Comparison of ENCODE assay signal across 10 mouse cellular contexts in genomic region chr9:40638394-40639049, GRCm38 (mm10). TPM values are rescaled to one million over a fixed set of nuclear protein-coding genes. Genes with fewer than 3 reads are reported as not detected.
DNase-seq lines count a peak whose midpoint lies in the region; ATAC-seq and TF ChIP-seq lines count a peak whose summit lies in the region.
"Had no signal": no experiment of that assay in that cellular context is flagged by ENCODE, and none has a peak within 500 bp of the region (broad histone marks: within the 10 kb centered on the region; RNA-seq: fewer than 3 reads in every experiment).

No protein-coding gene starts in this region.

- no peak overlapping the region for H3K27ac ChIP-seq in lung, embryonic 14.5 days (ENCODE audit: low read depth)
- H3K27ac ChIP-seq in brown adipose tissue, adult 24 weeks (replicated peaks; ENCODE audit: low read depth, low read length), result no peak overlapping the region
- H3K27ac ChIP-seq in forebrain, embryonic 12.5 days, result peak overlapping the region; percentile 93
- peak overlapping the region; percentile 78 for H3K27ac ChIP-seq in hindbrain, embryonic 16.5 days (ENCODE audit: low read depth, low read length)
- no peak overlapping the region for H3K27ac ChIP-seq in liver, embryonic 11.5 days (ENCODE audit: low read depth, low read length)
- peak overlapping the region; percentile 75 for H3K27ac ChIP-seq in neural tube, embryonic 12.5 days

- peak; percentile 65 for DNase-seq in lung, embryonic 14.5 days
- DNase-seq in lung, adult 18-20 months, result no peak
- peak; percentile 46 for DNase-seq in liver, embryonic 11.5 days (ENCODE audit: low spot score)

- peak overlapping the region; percentile 72 for H3K4me2 ChIP-seq in lung, embryonic 14.5 days
- peak overlapping the region; percentile 59 for H3K4me2 ChIP-seq in forebrain, embryonic 12.5 days
- H3K4me2 ChIP-seq in hindbrain, embryonic 16.5 days (ENCODE audit: low read length), result peak overlapping the region; percentile 69
- H3K4me2 ChIP-seq in liver, embryonic 11.5 days, result peak overlapping the region; percentile 77
- H3K4me2 ChIP-seq in neural tube, embryonic 12.5 days (replicated peaks), result peak overlapping the region; percentile 63

- no peaks in the 10 kb centered on the region for H3K9me3 ChIP-seq in lung, embryonic 14.5 days (ENCODE audit: low read depth, low read length)
- H3K9me3 ChIP-seq in forebrain, embryonic 12.5 days, result no peaks in the 10 kb centered on the region
- no peaks in the 10 kb centered on the region for H3K9me3 ChIP-seq in hindbrain, embryonic 16.5 days (ENCODE audit: control insufficient read depth, low read length)
- H3K9me3 ChIP-seq in liver, embryonic 11.5 days (ENCODE audit: control insufficient read depth, low read length), result no peaks in the 10 kb centered on the region
- H3K9me3 ChIP-seq in neural tube, embryonic 12.5 days, result no peaks in the 10 kb centered on the region

- ATAC-seq in lung, embryonic 14.5 days (ENCODE audit: insufficient read depth), result peak; percentile 25
- peak; percentile 95 for ATAC-seq in forebrain, embryonic 12.5 days (ENCODE audit: low FRiP score)
- ATAC-seq in hindbrain, embryonic 16.5 days, result peak; percentile 84
- ATAC-seq in liver, embryonic 11.5 days (replicated peaks; ENCODE audit: low FRiP score), result peak; percentile 31; the same call in 1 of the 2 replicates
- ATAC-seq in neural tube, embryonic 12.5 days (ENCODE audit: low FRiP score, low read depth), result peak; percentile 90
- ATAC-seq in granulocyte monocyte progenitor cell, adult 5-6 weeks (replicated peaks; ENCODE audit: poor library complexity, severe bottlenecking), result no peak
- ATAC-seq: Patski had no signal

- no peaks in the 10 kb centered on the region for H3K27me3 ChIP-seq in lung, embryonic 14.5 days (ENCODE audit: insufficient read depth, low read length)
- H3K27me3 ChIP-seq in forebrain, embryonic 12.5 days, result peaks cover 8% of the 10 kb centered on the region
- no peaks in the 10 kb centered on the region for H3K27me3 ChIP-seq in hindbrain, embryonic 16.5 days (replicated peaks; ENCODE audit: control insufficient read depth, insufficient read depth, low read length)
- no peaks in the 10 kb centered on the region for H3K27me3 ChIP-seq in liver, embryonic 11.5 days (replicated peaks; ENCODE audit: control insufficient read depth, insufficient read depth, low read length)
- H3K27me3 ChIP-seq in neural tube, embryonic 12.5 days (replicated peaks), result no peaks in the 10 kb centered on the region

- WGBS in lung, embryonic 14.5 days, result 4% methylated on average over 14 of the region's 14 CpGs
- WGBS in forebrain, embryonic 12.5 days, result 3% methylated on average over 14 of the region's 14 CpGs
- 2% methylated on average over 14 of the region's 14 CpGs for WGBS in hindbrain, embryonic 16.5 days
- 7% methylated on average over 14 of the region's 14 CpGs for WGBS in liver, embryonic 11.5 days
- 2% methylated on average over 14 of the region's 14 CpGs for WGBS in neural tube, embryonic 12.5 days

- H3K36me3 ChIP-seq in lung, embryonic 14.5 days (ENCODE audit: insufficient read depth), result no peaks in the 10 kb centered on the region
- H3K36me3 ChIP-seq in forebrain, embryonic 12.5 days (replicated peaks), result no peaks in the 10 kb centered on the region
- no peaks in the 10 kb centered on the region for H3K36me3 ChIP-seq in hindbrain, embryonic 16.5 days (ENCODE audit: control insufficient read depth, insufficient read depth, low read length)
- no peaks in the 10 kb centered on the region for H3K36me3 ChIP-seq in liver, embryonic 11.5 days (ENCODE audit: control insufficient read depth, insufficient read depth, low read length)
- no peaks in the 10 kb centered on the region for H3K36me3 ChIP-seq in neural tube, embryonic 12.5 days

- peak overlapping the region; percentile 38 for H3K4me3 ChIP-seq in lung, embryonic 14.5 days (ENCODE audit: low read depth, low read length)
- H3K4me3 ChIP-seq in brown adipose tissue, adult 24 weeks (ENCODE audit: insufficient read depth, low read depth, low read length), result peak overlapping the region; percentile 83
- peak overlapping the region; percentile 37 for H3K4me3 ChIP-seq in forebrain, embryonic 12.5 days (replicated peaks)
- peak overlapping the region; percentile 33 for H3K4me3 ChIP-seq in hindbrain, embryonic 16.5 days (ENCODE audit: low read length)
- H3K4me3 ChIP-seq in liver, embryonic 11.5 days (ENCODE audit: low read depth, low read length), result peak overlapping the region; percentile 52
- peak overlapping the region; percentile 25 for H3K4me3 ChIP-seq in neural tube, embryonic 12.5 days

- peak overlapping the region; percentile 48 for H3K9ac ChIP-seq in lung, embryonic 14.5 days
- peak overlapping the region; percentile 51 for H3K9ac ChIP-seq in forebrain, embryonic 12.5 days
- peak overlapping the region; percentile 60; the same call in 1 of the 2 replicates for H3K9ac ChIP-seq in hindbrain, embryonic 16.5 days (ENCODE audit: low read depth, low read length)
- H3K9ac ChIP-seq in liver, embryonic 11.5 days (ENCODE audit: low read depth, low read length), result peak overlapping the region; percentile 36
- H3K9ac ChIP-seq in neural tube, embryonic 12.5 days, result peak overlapping the region; percentile 41; the same call in 1 of the 2 replicates

- no peaks in the 10 kb centered on the region for H3K4me1 ChIP-seq in lung, embryonic 14.5 days (ENCODE audit: insufficient read depth)
- H3K4me1 ChIP-seq in brown adipose tissue, adult 24 weeks (ENCODE audit: control insufficient read depth, insufficient read depth, insufficient read length, low read length), result 0 out of 2 replicates have a peak, but pooled peaks cover 2% of the 10 kb centered on the region
- peaks cover 32% of the 10 kb centered on the region for H3K4me1 ChIP-seq in forebrain, embryonic 12.5 days
- H3K4me1 ChIP-seq in hindbrain, embryonic 16.5 days (ENCODE audit: control insufficient read depth, insufficient read depth, low read depth, low read length), result peaks cover 14% of the 10 kb centered on the region
- H3K4me1 ChIP-seq in liver, embryonic 11.5 days (replicated peaks; ENCODE audit: control insufficient read depth, insufficient read depth, low read length), result peaks cover 3% of the 10 kb centered on the region; the same call in 1 of the 2 replicates
- peaks cover 19% of the 10 kb centered on the region for H3K4me1 ChIP-seq in neural tube, embryonic 12.5 days

- TF ChIP-seq CTCF in lung, embryonic 14.5 days (IDR thresholded peaks at IDR 0.05; ENCODE audit: low read depth), result no peak

RNA-seq across cellular contexts. Expression of gene Gm21915, which starts 31.9 kb away (rescaled TPM):
- not detected in 2 replicates for polyA plus RNA-seq in lung, embryonic 14.5 days (2014; fragmentation: Nextera tagmentation; extraction: Ambion mirVana)
- polyA plus RNA-seq in brown adipose tissue, adult 24 weeks (2012; ENCODE audit: insufficient read depth, insufficient read length, missing spikeins), result not detected in 2 replicates
- not detected in 2 replicates for polyA plus RNA-seq in forebrain, embryonic 12.5 days (2016; fragmentation: Nextera tagmentation; extraction: Ambion mirVana)
- not detected in 2 replicates for polyA plus RNA-seq in hindbrain, embryonic 16.5 days (2015; fragmentation: Nextera tagmentation; extraction: Ambion mirVana)
- polyA plus RNA-seq in liver, embryonic 11.5 days (2014; fragmentation: Nextera tagmentation; extraction: Ambion mirVana), result not detected in 2 replicates
- polyA plus RNA-seq in neural tube, embryonic 12.5 days (2016; fragmentation: Nextera tagmentation; extraction: Ambion mirVana), result not detected in 2 replicates
- total RNA-seq in granulocyte monocyte progenitor cell, adult 5-6 weeks (2014; fragmentation: Nextera tagmentation), result not detected in 2 replicates
- not detected in 2 replicates for total RNA-seq in granulocyte monocyte progenitor cell, adult 5-6 weeks (2017)
- total RNA-seq: left cerebral cortex, adult 18-20 months had no signal
- polyA plus RNA-seq: Patski had no signal

RNA-seq across cellular contexts. Expression of gene Clmp, which starts 47.2 kb away (rescaled TPM):
- 20.6 TPM in 2 replicates for polyA plus RNA-seq in lung, embryonic 14.5 days (2014; fragmentation: Nextera tagmentation; extraction: Ambion mirVana)
- polyA plus RNA-seq in brown adipose tissue, adult 24 weeks (2012; ENCODE audit: insufficient read depth, insufficient read length, missing spikeins), result 2.9 and 7.2 TPM in 2 replicates
- 24.7 and 31.0 TPM in 2 replicates for polyA plus RNA-seq in forebrain, embryonic 12.5 days (2016; fragmentation: Nextera tagmentation; extraction: Ambion mirVana)
- 49.1 and 54.2 TPM in 2 replicates for polyA plus RNA-seq in hindbrain, embryonic 16.5 days (2015; fragmentation: Nextera tagmentation; extraction: Ambion mirVana)
- 7.4 and 7.7 TPM in 2 replicates for polyA plus RNA-seq in liver, embryonic 11.5 days (2014; fragmentation: Nextera tagmentation; extraction: Ambion mirVana)
- polyA plus RNA-seq in neural tube, embryonic 12.5 days (2016; fragmentation: Nextera tagmentation; extraction: Ambion mirVana), result 61.1 and 65.3 TPM in 2 replicates
- not detected in 2 replicates for total RNA-seq in granulocyte monocyte progenitor cell, adult 5-6 weeks (2014; fragmentation: Nextera tagmentation)
- total RNA-seq in granulocyte monocyte progenitor cell, adult 5-6 weeks (2017), result 0.13 and 0.52 TPM in 2 replicates

Comparison
In these comparisons a context has a peak if more than half of its experiments do, and no peak if none do; other contexts are left out.
1. DNase-seq: peak in lung, embryonic 14.5 days (single experiment) and liver, embryonic 11.5 days (single experiment); none in lung, adult 18-20 months (0 of 2).
2. H3K27ac ChIP-seq: peak in forebrain, embryonic 12.5 days (single experiment), hindbrain, embryonic 16.5 days (single experiment) and neural tube, embryonic 12.5 days (single experiment); none in lung, embryonic 14.5 days (single experiment), brown adipose tissue, adult 24 weeks (single experiment) and liver, embryonic 11.5 days (single experiment).
3. H3K4me3 ChIP-seq: peak in every context shown above with its lines; median percentile 83 in brown adipose tissue, adult 24 weeks; 52 in liver, embryonic 11.5 days; 38 in lung, embryonic 14.5 days; 37 in forebrain, embryonic 12.5 days; 33 in hindbrain, embryonic 16.5 days; 25 in neural tube, embryonic 12.5 days.
4. Peak in every context shown above with its lines, with median percentiles within 50 percentile points of each other: H3K4me2 ChIP-seq and H3K9ac ChIP-seq.